Mouse (Mus musculus): ENCODE results near the gene Bcar3.
A peak's percentile ranks its signal among the peaks of the same experiment; 100 is the strongest.

The Bcar3 gene

DNA sequence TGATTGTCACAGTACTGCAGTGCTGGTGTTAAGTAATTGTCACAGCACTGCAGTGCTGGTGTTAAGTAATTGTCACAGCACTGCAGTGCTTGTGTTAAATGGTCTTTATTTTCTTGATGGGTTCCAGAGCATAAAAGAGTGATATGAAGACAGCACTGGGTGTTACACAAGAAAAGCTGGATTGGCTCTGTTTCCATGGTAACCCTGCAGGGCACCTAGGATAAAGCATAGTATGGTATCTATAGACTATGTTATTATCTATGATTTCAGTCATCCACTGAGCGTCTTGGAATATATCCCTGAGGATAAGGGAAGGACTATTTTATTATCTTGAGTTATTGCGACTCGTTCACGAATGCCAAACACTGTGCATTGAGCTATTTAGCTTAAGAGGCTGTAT, 162.9 kb downstream of the Bcar3 start:
- no peak for DNase-seq (ENCODE audit: low read depth, low spot score)

GRCm38 (mm10) chr3:122457723-122458122, 163.8 kb downstream of the Bcar3 start:
- DNase-seq (ENCODE audit: low read depth, low spot score) = no peak

DNA sequence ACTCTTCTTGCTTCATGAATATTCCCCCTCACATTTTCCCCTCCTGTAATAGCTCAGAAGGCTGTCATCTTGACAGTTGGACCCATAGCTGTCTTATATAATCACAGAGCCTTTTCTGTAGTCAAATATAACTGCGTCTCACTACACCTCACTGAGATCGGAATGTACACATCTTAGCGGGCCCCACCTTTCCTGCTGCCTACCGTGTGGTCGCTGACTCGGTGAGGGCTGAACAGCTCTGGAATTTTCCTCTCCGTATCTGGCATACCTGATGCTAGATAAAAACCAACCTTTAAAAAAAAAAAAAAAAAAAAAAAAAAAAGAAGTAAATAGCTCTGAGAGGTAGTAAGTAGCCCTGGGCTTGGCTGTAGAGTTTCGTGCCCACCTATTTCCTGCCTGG, 164.8 kb downstream of the Bcar3 start:
- DNase-seq (ENCODE audit: low read depth, low spot score) = no peak

- no peak for DNase-seq (ENCODE audit: low read depth, low spot score)
Measured at GRCm38 (mm10) chr3:122460848-122461511, 167.0 kb downstream of the Bcar3 start.

GRCm38 (mm10) chr3:122461512-122461881, 167.6 kb downstream of the Bcar3 start:
- DNase-seq (ENCODE audit: low read depth, low spot score) = no peak

GRCm38 (mm10) chr3:122461932-122462871, 168.3 kb downstream of the Bcar3 start:
- DNase-seq (ENCODE audit: low read depth, low spot score) = no peak

DNA sequence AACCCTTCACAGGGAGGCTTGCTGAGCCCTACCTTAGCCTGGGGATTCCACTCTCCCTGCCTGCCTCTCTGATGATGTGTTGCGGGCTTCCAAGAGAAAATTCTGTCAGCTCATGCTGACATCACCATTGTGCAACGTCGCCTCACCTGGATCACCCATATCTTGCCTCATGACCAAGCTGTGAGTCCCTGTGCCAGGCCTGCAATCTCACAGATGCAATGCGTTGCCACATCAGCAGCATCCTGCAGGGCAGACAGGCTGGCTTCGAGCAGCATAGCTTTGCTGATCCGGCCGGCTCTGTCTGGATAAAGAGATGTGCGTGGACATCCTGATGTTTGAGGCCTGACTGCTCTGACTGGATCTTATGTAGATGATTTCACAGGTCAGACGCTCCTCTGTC, 169.2 kb downstream of the Bcar3 start:
- no peak for DNase-seq (ENCODE audit: low read depth, low spot score)

DNA sequence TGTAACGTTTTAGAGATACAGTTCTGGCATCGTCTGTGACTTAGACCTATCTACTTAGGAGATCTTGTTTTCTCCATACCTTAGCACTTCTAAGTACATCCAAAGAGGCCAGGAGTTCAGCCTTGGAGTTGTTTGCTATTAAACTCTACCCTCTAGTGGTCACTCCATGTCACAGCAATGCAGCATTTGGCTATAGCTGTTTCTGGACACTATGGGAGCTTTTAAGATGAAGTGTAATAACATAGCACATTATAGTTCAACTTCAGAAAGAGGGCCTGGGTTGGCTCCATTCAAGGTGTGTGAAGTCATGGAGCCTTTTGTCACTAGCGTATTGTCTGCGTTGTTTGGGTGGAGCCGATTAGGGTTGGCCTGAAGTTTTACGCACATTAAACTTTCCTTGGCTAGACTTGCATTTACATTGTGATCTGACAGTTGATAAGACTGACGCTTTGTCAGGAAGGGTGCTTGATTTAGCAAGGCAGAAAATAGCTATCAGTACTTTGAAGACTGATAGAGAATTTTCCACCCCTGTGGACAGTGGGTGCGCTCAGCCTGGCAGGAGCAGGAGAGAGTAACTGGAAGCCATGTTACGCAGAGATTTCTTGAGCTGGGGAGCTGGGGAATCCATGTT, 172.3 kb downstream of the Bcar3 start:
- no peak for DNase-seq (ENCODE audit: low read depth, low spot score)

DNA sequence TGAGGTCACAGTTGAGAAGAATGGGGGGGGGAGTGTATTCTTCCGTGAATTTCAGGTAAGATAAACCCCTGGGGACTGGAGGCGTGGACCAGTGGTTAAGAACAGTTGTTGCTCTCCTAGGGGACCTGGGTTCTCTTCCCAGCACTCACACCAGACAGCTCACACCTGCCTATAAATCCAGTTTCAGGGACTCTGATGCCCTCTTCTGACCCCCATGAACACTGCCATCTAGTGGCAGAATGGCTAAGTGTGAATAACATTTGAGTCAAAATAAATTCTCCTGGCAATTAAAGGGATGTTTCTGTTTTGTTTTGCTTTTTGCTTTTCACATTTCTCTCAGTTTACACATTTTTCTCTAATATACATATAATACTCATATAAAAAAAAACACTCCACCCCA, 174.0 kb downstream of the Bcar3 start:
- DNase-seq (ENCODE audit: low read depth, low spot score) = no peak

- no peak for DNase-seq (ENCODE audit: low read depth, low spot score)
Measured at GRCm38 (mm10) chr3:122470326-122471016, 176.5 kb downstream of the Bcar3 start.

DNA sequence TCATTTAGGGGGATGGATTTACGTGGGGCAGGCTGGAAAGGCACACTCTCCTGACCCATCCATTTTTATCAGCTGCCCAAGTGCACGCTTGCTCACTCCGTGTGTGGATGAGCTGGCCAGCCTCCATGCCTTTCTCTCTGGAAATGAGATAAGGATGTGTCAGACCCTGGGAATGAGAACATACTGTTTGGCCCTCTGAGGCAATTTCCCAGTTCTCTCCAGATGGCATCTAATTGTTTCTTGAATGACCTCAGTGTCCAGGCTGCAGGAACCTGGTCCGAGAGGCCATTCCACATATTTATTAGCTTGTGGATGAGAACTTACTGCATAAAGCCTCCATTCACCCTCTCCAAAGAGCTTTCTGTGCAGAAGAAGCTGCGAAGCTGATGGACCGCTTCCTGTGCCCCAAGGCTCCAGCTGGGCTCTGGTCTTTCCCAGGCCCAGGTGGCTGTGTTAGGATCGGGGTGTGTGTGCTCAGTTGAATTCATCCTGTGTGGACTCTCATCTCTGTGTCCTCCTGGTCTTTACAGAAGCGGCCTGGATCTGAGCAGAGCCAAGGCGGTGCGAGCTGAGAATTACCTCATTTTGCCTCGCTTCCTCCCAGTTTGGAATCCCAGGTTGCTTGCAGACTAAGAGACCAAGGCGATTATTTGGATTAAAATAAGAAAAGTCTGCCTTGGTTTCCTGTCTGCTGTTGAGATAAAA, 177.2 kb downstream of the Bcar3 start:
- no peak for DNase-seq (ENCODE audit: low read depth, low spot score)

DNA sequence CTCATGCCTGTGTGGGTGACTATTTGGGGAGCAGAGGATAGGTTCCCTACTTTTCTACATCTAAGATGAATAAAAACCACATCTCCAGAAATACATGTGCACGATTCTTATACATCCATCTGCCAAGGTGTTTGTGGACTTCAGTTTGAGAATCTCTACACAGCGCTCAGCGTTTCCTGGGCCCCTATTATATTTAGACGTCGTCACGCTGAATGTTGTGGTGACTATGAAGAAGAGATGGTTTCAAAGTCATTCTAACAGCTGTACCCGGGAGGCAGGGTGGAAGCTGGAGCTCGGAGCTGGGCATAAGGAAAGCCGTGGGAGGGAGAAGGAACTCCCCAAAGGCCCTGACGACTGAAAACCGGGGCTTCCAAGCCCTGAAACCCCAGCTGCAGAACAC, 178.5 kb downstream of the Bcar3 start:
- DNase-seq (ENCODE audit: low read depth, low spot score) = no peak

DNA sequence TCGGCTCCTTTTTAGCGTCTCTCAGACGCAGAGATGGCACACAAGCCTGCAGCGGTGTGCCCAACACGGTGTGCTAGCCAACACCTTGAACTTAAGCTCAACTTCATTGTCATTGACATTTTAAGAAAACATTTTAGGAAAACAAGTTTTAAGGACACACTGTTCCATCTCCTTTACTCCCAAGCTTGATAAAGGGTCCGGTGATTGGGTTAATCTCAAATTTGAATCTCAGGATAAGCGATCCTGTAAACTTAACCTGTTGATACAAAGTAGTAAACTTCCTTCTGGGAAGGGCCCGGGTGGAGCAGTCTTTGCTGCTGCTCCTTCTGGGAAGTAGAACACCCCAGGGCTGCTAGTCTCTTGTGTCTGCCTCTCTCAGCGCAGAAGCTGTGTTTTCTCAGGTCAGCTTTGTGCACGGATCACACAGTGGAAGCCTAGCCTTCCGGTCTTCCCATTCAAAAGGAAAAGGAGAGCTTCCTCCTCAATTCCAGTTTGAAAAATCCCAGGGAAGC, 179.6 kb downstream of the Bcar3 start:
- no peak for DNase-seq (ENCODE audit: low read depth, low spot score)

DNA sequence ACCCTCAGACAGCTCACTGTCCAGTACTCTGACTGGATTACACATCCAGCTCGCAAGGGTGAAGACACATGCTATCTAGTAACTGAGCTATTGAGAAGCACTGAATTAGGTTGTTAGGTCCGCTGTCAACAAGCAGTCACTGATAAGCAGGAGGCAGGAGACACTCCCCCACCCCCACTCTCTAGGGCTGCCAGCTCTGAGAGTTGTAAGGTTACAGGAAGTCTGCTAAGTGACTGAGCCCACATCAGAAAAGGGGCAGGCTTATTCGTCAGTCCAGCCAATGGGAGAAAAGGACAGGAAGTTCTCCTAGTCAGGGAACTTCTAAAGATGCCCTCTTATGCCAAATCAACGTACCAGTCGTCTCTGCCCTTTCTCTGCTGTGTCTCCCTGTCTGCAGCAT, 180.1 kb downstream of the Bcar3 start:
- DNase-seq (ENCODE audit: low read depth, low spot score) = no peak

DNA sequence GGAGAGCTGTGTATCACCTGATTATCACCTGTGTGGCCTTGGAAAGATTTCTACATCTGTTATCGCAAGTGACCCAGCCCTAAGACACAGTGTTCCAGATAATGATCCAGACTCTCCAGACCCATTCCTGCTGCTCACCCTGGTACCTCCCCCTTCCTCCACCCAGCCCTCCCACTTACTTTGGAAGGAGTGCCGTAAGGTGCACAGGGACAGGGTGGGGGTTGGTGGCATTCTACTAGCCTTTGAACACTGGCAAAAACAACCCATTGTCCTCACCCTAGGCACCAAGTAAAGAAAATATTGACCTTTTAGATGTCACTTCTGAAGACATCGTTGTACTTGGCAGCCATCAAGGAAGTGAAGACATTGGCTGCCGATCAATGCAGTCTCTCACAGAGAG, 180.9 kb downstream of the Bcar3 start:
- DNase-seq (ENCODE audit: low read depth, low spot score) = no peak

- no peak for DNase-seq (ENCODE audit: low read depth, low spot score)
Measured at GRCm38 (mm10) chr3:122475735-122476134, 181.8 kb downstream of the Bcar3 start.

DNA sequence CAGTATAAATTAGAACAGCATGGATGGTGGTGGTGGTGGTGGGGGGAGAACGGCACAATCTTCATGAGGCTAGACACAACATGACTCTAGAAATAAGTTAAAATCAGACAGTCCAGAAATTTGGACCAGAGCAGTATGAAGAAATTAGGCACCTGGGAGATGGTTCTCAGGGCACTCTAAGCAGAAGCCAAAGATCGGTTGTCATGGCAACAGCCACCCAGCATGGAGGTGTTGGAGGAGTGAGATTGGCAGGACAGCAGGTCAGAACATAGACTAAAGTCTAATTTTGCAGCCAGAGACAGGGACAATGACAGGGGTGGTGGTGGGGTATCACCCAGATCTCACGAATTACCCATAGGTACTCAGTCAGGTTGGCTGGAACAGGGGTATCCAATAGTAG, 182.7 kb downstream of the Bcar3 start:
- no peak for DNase-seq (ENCODE audit: low read depth, low spot score)

DNA sequence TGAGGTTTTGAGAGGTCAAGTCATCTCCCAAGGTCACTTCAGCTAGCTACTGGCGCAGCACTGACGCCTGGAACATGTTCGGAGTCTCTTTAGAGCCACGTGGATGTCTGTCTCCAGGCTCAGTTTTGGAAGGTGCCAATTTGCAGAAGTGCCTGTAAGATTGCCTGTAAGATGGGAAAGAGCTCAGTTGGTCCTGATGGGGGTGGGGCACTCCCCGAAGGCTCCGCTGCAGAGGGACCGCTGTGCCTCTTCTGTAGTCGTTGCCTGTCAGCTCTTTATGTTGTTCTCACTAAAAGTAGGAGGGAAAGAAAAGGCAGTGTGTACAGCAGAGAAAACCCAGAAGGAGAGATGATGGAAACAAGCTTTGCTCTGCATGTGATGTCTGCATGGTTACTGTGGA, 183.6 kb downstream of the Bcar3 start:
- no peak for DNase-seq (ENCODE audit: low read depth, low spot score)

- DNase-seq (ENCODE audit: low read depth, low spot score) = no peak
Measured at GRCm38 (mm10) chr3:122478735-122479134, 184.8 kb downstream of the Bcar3 start.

DNA sequence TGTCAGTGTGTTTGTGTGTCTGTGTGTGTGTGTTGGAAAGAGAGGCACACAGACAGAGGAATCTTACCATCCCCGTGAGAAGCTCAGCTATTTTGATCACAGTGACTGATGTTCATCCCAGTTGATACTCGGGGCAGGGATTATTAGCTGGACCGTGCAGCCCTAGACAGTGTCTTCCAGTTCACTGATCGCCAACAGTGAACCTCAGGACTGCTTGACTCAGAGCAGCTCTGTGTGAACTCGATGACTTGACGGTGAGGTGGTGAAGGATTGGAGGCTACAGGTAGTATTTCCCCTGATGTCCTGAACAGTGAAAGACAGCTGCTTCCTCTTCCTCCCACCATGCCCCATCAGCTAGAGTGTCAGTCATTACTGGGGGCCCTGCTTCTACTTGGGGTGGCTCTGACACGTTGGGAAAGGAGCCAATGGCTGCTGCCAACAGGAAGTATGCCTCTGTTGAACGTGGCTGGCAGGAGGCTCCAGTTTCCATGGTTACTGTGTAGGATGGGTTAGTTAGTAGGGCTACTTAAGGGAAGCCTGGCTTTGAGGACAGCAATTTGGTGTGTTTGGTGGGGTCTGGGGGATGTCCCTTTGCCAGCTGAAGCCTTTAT, 186.2 kb downstream of the Bcar3 start:
- DNase-seq (ENCODE audit: low read depth, low spot score) = peak; percentile 64

GRCm38 (mm10) chr3:122480986-122481385, 187.1 kb downstream of the Bcar3 start:
- no peak for DNase-seq (ENCODE audit: low read depth, low spot score)

Data from brain, embryonic 18.5 days (tissue).